Mouse (Mus musculus) MEL (cell line): ENCODE data around the gene Nfatc3. TPM values are rescaled to one million over a fixed set of nuclear protein-coding genes. Genes with fewer than 3 reads are reported as not detected.

Source experiments
- DNase-seq: peaks from one replicate; pipeline ENCODE4 v3.0.0; 2011; ENCODE audit warnings: low read depth, low spot score
- H3K27ac ChIP-seq: 2 replicates; pipeline ENCODE4 v1.5.1; 2012; ENCODE audit warnings: low read depth, mild to moderate bottlenecking, control low read depth, low read length, moderate library complexity; ENCODE audit not compliant: control insufficient read depth
- H3K27me3 ChIP-seq, 2 experiments: fragments of 150-350 bp in 1 of 2; sonication (generic) in 1 of 2; 2 replicates each; pipeline ENCODE4 v1.6.1; 2012; ENCODE audit warnings: low read length in 2 of 2, mild to moderate bottlenecking in 2 of 2, improper control_type of control experiment in 1 of 2, moderate library complexity in 1 of 2; ENCODE audit not compliant: insufficient read depth in 2 of 2, control insufficient read depth in 1 of 2
- H3K36me3 ChIP-seq, 2 experiments: 2 replicates each; pipeline ENCODE4 v1.6.1; 2012 to 2014; ENCODE audit warnings: low read length in 2 of 2, improper control_type of control experiment in 1 of 2, inconsistent platforms in 1 of 2, mild to moderate bottlenecking in 1 of 2; ENCODE audit not compliant: insufficient read depth in 2 of 2, control insufficient read depth in 1 of 2
- H3K4me1 ChIP-seq, 2 experiments: fragments of 150-350 bp in 1 of 2; sonication (generic) in 1 of 2; 2 replicates each; pipeline ENCODE4 v1.6.1; 2012; ENCODE audit warnings: low read length in 2 of 2, improper control_type of control experiment in 1 of 2, mild to moderate bottlenecking in 1 of 2; ENCODE audit not compliant: insufficient read depth in 2 of 2, control insufficient read depth in 1 of 2
- H3K4me3 ChIP-seq, 2 experiments: fragments of 150-350 bp in 1 of 2; sonication (generic) in 1 of 2; 2 replicates each; pipeline ENCODE4 v1.5.1; 2012; ENCODE audit warnings: low read depth in 2 of 2, low read length in 2 of 2, mild to moderate bottlenecking in 2 of 2, moderate library complexity in 2 of 2, control low read depth in 1 of 2, improper control_type of control experiment in 1 of 2; ENCODE audit not compliant: control insufficient read depth in 1 of 2, insufficient read depth in 1 of 2
- H3K79me2 ChIP-seq: 2 replicates; pipeline ENCODE4 v1.6.1; 2012; ENCODE audit warnings: mild to moderate bottlenecking, low read length, moderate library complexity; ENCODE audit not compliant: control insufficient read depth, poor library complexity, insufficient read depth
- H3K9ac ChIP-seq: 2 replicates; pipeline ENCODE4 v1.6.1; 2012; ENCODE audit warnings: low read depth, mild to moderate bottlenecking, control low read depth, low read length, moderate library complexity; ENCODE audit not compliant: control insufficient read depth, poor library complexity, severe bottlenecking
- H3K9me3 ChIP-seq: fragments of 150-350 bp; sonication (generic); replicated peaks from 2 replicates; pipeline ENCODE4 v1.6.1; 2012; ENCODE audit warnings: mild to moderate bottlenecking, low read length, improper control_type of control experiment, moderate library complexity; ENCODE audit not compliant: insufficient read depth
- BHLHE40 ChIP-seq: IDR thresholded peaks from 2 replicates; pipeline ENCODE4 v1.6.1; 2012; ENCODE audit warnings: low read depth, mild to moderate bottlenecking, inconsistent platforms, low read length, improper control_type of control experiment, borderline replicate concordance
- CHD1 ChIP-seq: IDR thresholded peaks from 2 replicates; pipeline ENCODE4 v1.6.1; 2012; ENCODE audit warnings: low read depth, mild to moderate bottlenecking, inconsistent platforms, low read length, improper control_type of control experiment
- CHD2 ChIP-seq: IDR thresholded peaks from 2 replicates; pipeline ENCODE4 v1.6.1; 2011; ENCODE audit warnings: low read length, improper control_type of control experiment
- CTCF ChIP-seq, 3 experiments: IDR thresholded peaks in 2 of 3; conservative IDR thresholded peaks in 1 of 3; 2 replicates each; pipeline ENCODE4 v1.5.1; 2011 to 2012; ENCODE audit warnings: low read length in 3 of 3, low read depth in 2 of 3, mild to moderate bottlenecking in 2 of 3, improper control_type of control experiment in 1 of 3, inconsistent platforms in 1 of 3, mixed read lengths in 1 of 3, moderate library complexity in 1 of 3; ENCODE audit not compliant: control insufficient read depth in 1 of 3, insufficient read depth in 1 of 3, poor library complexity in 1 of 3, severe bottlenecking in 1 of 3
- E2F4 ChIP-seq: IDR thresholded peaks from 2 replicates; pipeline ENCODE4 v1.6.1; 2011; ENCODE audit warnings: low read depth, low read length, improper control_type of control experiment, borderline replicate concordance
- EP300 ChIP-seq, 2 experiments: IDR thresholded peaks; 2 replicates each; pipeline ENCODE4 v1.6.1; 2011; ENCODE audit warnings: improper control_type of control experiment in 2 of 2, low read length in 2 of 2, low read depth in 1 of 2, mild to moderate bottlenecking in 1 of 2
- ETS1 ChIP-seq: IDR thresholded peaks from 2 replicates; pipeline ENCODE4 v1.6.1; 2012; ENCODE audit warnings: low read depth, mild to moderate bottlenecking, inconsistent platforms, low read length, improper control_type of control experiment, moderate library complexity
- HCFC1 ChIP-seq: IDR thresholded peaks from 2 replicates; pipeline ENCODE4 v1.6.1; 2012; ENCODE audit warnings: low read depth, mild to moderate bottlenecking, inconsistent platforms, low read length, improper control_type of control experiment, moderate library complexity
- JUND ChIP-seq: IDR thresholded peaks from 2 replicates; pipeline ENCODE4 v1.6.1; 2011; ENCODE audit warnings: low read depth, mild to moderate bottlenecking, improper control_type of control experiment, low read length
- KAT2A ChIP-seq: conservative IDR thresholded peaks from 2 replicates; pipeline ENCODE4 v1.6.1; 2012; ENCODE audit warnings: low read depth, low read length, improper control_type of control experiment, inconsistent platforms
- MAFK ChIP-seq: IDR thresholded peaks from 2 replicates; pipeline ENCODE4 v1.6.1; 2011; ENCODE audit warnings: low read depth, mild to moderate bottlenecking, low read length, improper control_type of control experiment, borderline replicate concordance
- MAX ChIP-seq: IDR thresholded peaks from 2 replicates; pipeline ENCODE4 v1.6.1; 2011; ENCODE audit warnings: low read length, improper control_type of control experiment
- MXI1 ChIP-seq: IDR thresholded peaks from 2 replicates; pipeline ENCODE4 v1.6.1; 2011; ENCODE audit warnings: mild to moderate bottlenecking, low read depth, low read length, improper control_type of control experiment
- MYB ChIP-seq: IDR thresholded peaks from 2 replicates; pipeline ENCODE4 v1.6.1; 2011; ENCODE audit warnings: mild to moderate bottlenecking, low read depth, low read length, improper control_type of control experiment
- MYC ChIP-seq: IDR thresholded peaks from 2 replicates; pipeline ENCODE4 v1.6.1; 2011; ENCODE audit warnings: low read depth, mild to moderate bottlenecking, low read length, improper control_type of control experiment, moderate library complexity
- NELFE ChIP-seq: IDR thresholded peaks from 2 replicates; pipeline ENCODE4 v1.6.1; 2011; ENCODE audit warnings: low read depth, low read length, improper control_type of control experiment
- NRF1 ChIP-seq: IDR thresholded peaks from 2 replicates; pipeline ENCODE4 v1.6.1; 2014; ENCODE audit warnings: low read depth, mild to moderate bottlenecking, inconsistent platforms, low read length, improper control_type of control experiment, moderate library complexity; ENCODE audit not compliant: poor library complexity, insufficient read depth, severe bottlenecking
- POLR2AphosphoS2 ChIP-seq: IDR thresholded peaks from 2 replicates; pipeline ENCODE4 v1.6.1; 2011; ENCODE audit warnings: low read length, improper control_type of control experiment
- POLR2AphosphoS5 ChIP-seq: IDR thresholded peaks from 2 replicates; pipeline ENCODE4 v1.6.1; 2012; ENCODE audit warnings: low read depth, borderline replicate concordance, mild to moderate bottlenecking, inconsistent platforms, low read length, moderate library complexity, mixed read lengths
- RAD21 ChIP-seq: IDR thresholded peaks from 2 replicates; pipeline ENCODE4 v1.6.1; 2011; ENCODE audit warnings: mild to moderate bottlenecking, low read depth, low read length, improper control_type of control experiment
- RCOR1 ChIP-seq: IDR thresholded peaks from 2 replicates; pipeline ENCODE4 v1.6.1; 2012; ENCODE audit warnings: low read depth, mild to moderate bottlenecking, inconsistent platforms, low read length, improper control_type of control experiment
- SIN3A ChIP-seq: IDR thresholded peaks from 2 replicates; pipeline ENCODE4 v1.6.1; 2012; ENCODE audit warnings: low read length, improper control_type of control experiment, inconsistent platforms
- SMC3 ChIP-seq: IDR thresholded peaks from 2 replicates; pipeline ENCODE4 v1.6.1; 2011; ENCODE audit warnings: low read depth, low read length, improper control_type of control experiment
- TAL1 ChIP-seq: IDR thresholded peaks from 2 replicates; pipeline ENCODE4 v1.6.1; 2012; ENCODE audit warnings: mild to moderate bottlenecking, inconsistent platforms, low read length, moderate library complexity, mixed read lengths
- TBP ChIP-seq: IDR thresholded peaks from 2 replicates; pipeline ENCODE4 v1.8.0; 2011; ENCODE audit warnings: low read depth, low read length, improper control_type of control experiment
- USF1 ChIP-seq: IDR thresholded peaks from 2 replicates; pipeline ENCODE4 v1.6.1; 2014; ENCODE audit warnings: low read depth, mild to moderate bottlenecking, inconsistent platforms, low read length, improper control_type of control experiment, moderate library complexity
- USF2 ChIP-seq, 2 experiments: IDR thresholded peaks; 2 replicates each; pipeline ENCODE4 v1.6.1; 2011 to 2012; ENCODE audit warnings: improper control_type of control experiment in 2 of 2, low read length in 2 of 2, borderline replicate concordance in 1 of 2, inconsistent platforms in 1 of 2, low read depth in 1 of 2, mild to moderate bottlenecking in 1 of 2; ENCODE audit not compliant: insufficient read depth in 1 of 2
- ZC3H11A ChIP-seq: IDR thresholded peaks from 2 replicates; pipeline ENCODE4 v1.6.1; 2012; ENCODE audit warnings: low read depth, mild to moderate bottlenecking, inconsistent platforms, low read length, improper control_type of control experiment
- ZKSCAN1 ChIP-seq: IDR thresholded peaks from 2 replicates; pipeline ENCODE4 v1.6.1; 2012; ENCODE audit warnings: low read depth, mild to moderate bottlenecking, inconsistent platforms, low read length, improper control_type of control experiment, moderate library complexity
- ZMIZ1 ChIP-seq: IDR thresholded peaks from 2 replicates; pipeline ENCODE4 v1.6.1; 2012; ENCODE audit warnings: low read depth, mild to moderate bottlenecking, inconsistent platforms, low read length, improper control_type of control experiment, moderate library complexity
- ZNF384 ChIP-seq: IDR thresholded peaks from 2 replicates; pipeline ENCODE4 v1.6.1; 2012; ENCODE audit warnings: low read depth, mild to moderate bottlenecking, inconsistent platforms, low read length, improper control_type of control experiment
- polyA plus RNA-seq, 2 experiments: library from polyadenylated mRNA; stranded (reverse) in 1 of 2; unstranded in 1 of 2; fragments of >175 nt in 1 of 2; fragments of >200 nt in 1 of 2; gene quantifications; 2 replicates each; pipeline versions ENCODE4 v1.2.1 to v1.2.4; 2012; ENCODE audit warnings: low replicate concordance in 2 of 2, low read depth in 1 of 2; ENCODE audit not compliant: insufficient read length in 2 of 2, insufficient read depth in 1 of 2, missing spikeins in 1 of 2
- total RNA-seq: library from RNA; depleted of rRNA; stranded (reverse); fragments of 300-350 nt; gene quantifications from 2 replicates; pipeline ENCODE4 v1.2.3, GENCODE M21; 2012

The Nfatc3 gene
- total and polyA plus RNA-seq, 3 experiments = 14.4 to 59.3 (median 50.2) TPM

- Histone ChIP-seq H3K9ac (no peak overlapping the region), H3K27ac (no peak overlapping the region), H3K79me2 (peaks cover 2% of the 10 kb centered on the region; the same call in 1 of the 2 replicates), H3K4me1 (peaks cover 0 to 26% of the 10 kb centered on the region in 2 experiments; a peak in 3 of 4 replicates), H3K4me3 (no peak overlapping the region), H3K27me3 (no peaks in the 10 kb centered on the region), H3K36me3 (peaks cover 0 to 23% of the 10 kb centered on the region in 2 experiments; a peak in 2 of 4 replicates), H3K9me3 (no peaks in the 10 kb centered on the region)
- TF ChIP-seq ETS1 = no peak
- TF ChIP-seq RAD21 = no peak
- TF ChIP-seq USF2 (IDR thresholded peaks at IDR 0.05; ENCODE audit: borderline replicate concordance in 1 of 2, insufficient read depth in 1 of 2, low read depth in 1 of 2, low read length in 2 of 2) = no peak
- TF ChIP-seq MYB = no peak
- no peak for TF ChIP-seq EP300 (IDR thresholded peaks at IDR 0.05; ENCODE audit: low read depth in 1 of 2, low read length in 2 of 2)
- no peak for TF ChIP-seq JUND
- TF ChIP-seq KAT2A = no peak
- TF ChIP-seq CHD1 = no peak
- no peak for TF ChIP-seq POLR2AphosphoS5
- TF ChIP-seq MYC = no peak
- no peak for TF ChIP-seq ZC3H11A
- no peak for TF ChIP-seq MAFK
- TF ChIP-seq CTCF (IDR thresholded peaks at IDR 0.05 in 2 of 3, conservative IDR thresholded peaks at IDR 0.05 in 1 of 3; ENCODE audit: control insufficient read depth in 1 of 3, insufficient read depth in 1 of 3, low read depth in 2 of 3, low read length in 3 of 3, poor library complexity in 1 of 3, severe bottlenecking in 1 of 3) = no peak
- no peak for TF ChIP-seq SIN3A
- TF ChIP-seq SMC3 = no peak
- TF ChIP-seq CHD2 = no peak
- DNase-seq = no peak
Observed at GRCm38 (mm10) chr8:106152876-106153275, 94.2 kb downstream of the Nfatc3 start.

DNA sequence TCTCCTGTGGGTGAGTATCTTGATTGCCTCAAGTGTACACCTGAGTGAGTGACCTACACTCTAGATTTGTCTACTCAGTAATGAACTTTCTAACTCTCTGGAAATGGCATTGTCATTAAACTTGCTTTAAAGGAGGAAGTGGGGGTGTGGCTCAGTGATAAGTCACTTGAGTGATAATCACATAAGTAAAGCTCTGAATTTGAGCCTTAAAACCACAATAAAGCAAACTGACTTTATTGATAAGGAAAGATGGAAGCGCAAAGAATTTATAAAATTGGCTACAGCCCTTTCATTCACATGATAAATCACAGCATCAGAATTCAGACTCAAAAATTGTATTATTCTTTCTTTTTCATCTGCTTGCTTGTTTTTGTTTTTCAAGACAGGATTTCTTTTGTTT lies 98.8 kb downstream of the Nfatc3 start:
- no peak overlapping the region for H3K9ac ChIP-seq
- no peaks in the 10 kb centered on the region for H3K9me3 ChIP-seq
- peaks cover 0 to 18% of the 10 kb centered on the region in 2 experiments; a peak in 2 of 4 replicates for H3K36me3 ChIP-seq
- H3K4me1 ChIP-seq = peaks cover 0 to 20% of the 10 kb centered on the region in 2 experiments; a peak in 2 of 4 replicates
- H3K27ac ChIP-seq = no peak overlapping the region
- H3K4me3 ChIP-seq = no peak overlapping the region
- peak; percentile 78 for DNase-seq
- H3K27me3 ChIP-seq = no peaks in the 10 kb centered on the region
- no peaks in the 10 kb centered on the region for H3K79me2 ChIP-seq
- no peak for TF ChIP-seq NELFE
- no peak for TF ChIP-seq KAT2A
- no peak for TF ChIP-seq ZKSCAN1
- 0 out of 2 replicates have a peak, but pooled peaks have one; percentile 47 for TF ChIP-seq MAX
- peak; percentile 76 for TF ChIP-seq MXI1
- no peak for TF ChIP-seq ZC3H11A
- peak; percentile 83 for TF ChIP-seq ETS1
- TF ChIP-seq POLR2AphosphoS2 = no peak
- TF ChIP-seq USF1 = no peak
- no peak for TF ChIP-seq ZNF384
- no peak for TF ChIP-seq CTCF (IDR thresholded peaks at IDR 0.05 in 2 of 3, conservative IDR thresholded peaks at IDR 0.05 in 1 of 3; ENCODE audit: control insufficient read depth in 1 of 3, insufficient read depth in 1 of 3, low read depth in 2 of 3, low read length in 3 of 3, poor library complexity in 1 of 3, severe bottlenecking in 1 of 3)
- TF ChIP-seq NRF1 = no peak
- TF ChIP-seq JUND = no peak
- TF ChIP-seq TAL1 = peak; percentile 65
- no peak for TF ChIP-seq E2F4
- no peak for TF ChIP-seq HCFC1
- peak; percentile 96 for TF ChIP-seq BHLHE40
- no peak for TF ChIP-seq CHD2
- TF ChIP-seq ZMIZ1 = no peak
- TF ChIP-seq SIN3A = peak; percentile 82
- no peak for TF ChIP-seq TBP
- peak; percentile 100 for TF ChIP-seq RCOR1
